Mouse (Mus musculus) gastrocnemius, postnatal 14 days (tissue): Measurements from ENCODE around the gene Nanog. TPM values are rescaled to one million over a fixed set of nuclear protein-coding genes. Genes with fewer than 3 reads are reported as not detected.

Experiments
- DNase-seq: peaks from one replicate; pipeline ENCODE4 v3.0.0; 2021; ENCODE audit warnings: mixed read lengths
- intact Hi-C: fragments of 180-260 bp; cut with DNase I; formaldehyde crosslinking; loops from one replicate; pipeline ENCODE4 v1.15.1; 2025; ENCODE audit warnings: low total_unique reads
- total RNA-seq, 2 experiments: library from RNA; stranded (reverse); gene quantifications; 2 replicates each; pipeline ENCODE4 v1.2.3; 2021

The Nanog gene
- total RNA-seq, 2 experiments from 2014 or later = not detected

DNA sequence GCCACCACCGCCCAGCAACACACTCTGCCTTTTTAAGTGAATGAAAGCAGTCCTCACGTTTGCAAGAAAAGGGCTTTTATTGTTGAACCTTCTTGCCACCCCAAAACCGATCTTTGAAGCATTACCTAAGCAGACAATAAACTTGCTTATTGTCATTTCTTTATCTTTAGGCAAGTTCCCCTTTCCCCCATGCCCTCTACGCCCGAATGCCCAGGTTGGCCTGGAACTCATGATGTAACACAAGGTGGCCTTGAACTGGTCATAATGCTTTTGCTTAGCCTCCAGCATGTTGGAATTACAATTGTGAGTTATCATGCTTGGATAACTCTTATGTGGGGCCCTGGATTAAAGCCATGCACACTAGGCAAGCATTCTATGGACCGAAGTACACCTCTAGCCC, 43.3 kb downstream of the Nanog start:
- DNase-seq = no peak
- intact Hi-C loops = no loop called here

DNA sequence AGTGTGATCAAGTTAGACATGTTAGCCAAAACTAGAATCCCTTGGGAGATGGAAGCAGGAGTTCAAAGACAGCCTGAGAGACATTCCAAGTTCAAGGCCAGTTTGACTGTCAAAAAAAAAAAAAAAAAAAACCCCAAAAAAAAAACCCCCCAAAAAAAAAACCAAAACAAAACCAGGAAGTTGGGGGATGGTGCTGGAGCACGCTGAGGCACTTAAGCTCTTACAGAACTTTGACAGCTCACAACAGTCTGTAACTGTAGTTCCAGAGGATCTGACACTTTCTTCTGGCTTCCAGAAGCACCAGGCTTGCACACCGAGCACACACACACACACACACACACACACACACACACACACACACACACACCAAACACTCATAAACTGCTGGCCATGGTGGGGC, 48.6 kb downstream of the Nanog start:
- intact Hi-C loops = no loop called here

DNA sequence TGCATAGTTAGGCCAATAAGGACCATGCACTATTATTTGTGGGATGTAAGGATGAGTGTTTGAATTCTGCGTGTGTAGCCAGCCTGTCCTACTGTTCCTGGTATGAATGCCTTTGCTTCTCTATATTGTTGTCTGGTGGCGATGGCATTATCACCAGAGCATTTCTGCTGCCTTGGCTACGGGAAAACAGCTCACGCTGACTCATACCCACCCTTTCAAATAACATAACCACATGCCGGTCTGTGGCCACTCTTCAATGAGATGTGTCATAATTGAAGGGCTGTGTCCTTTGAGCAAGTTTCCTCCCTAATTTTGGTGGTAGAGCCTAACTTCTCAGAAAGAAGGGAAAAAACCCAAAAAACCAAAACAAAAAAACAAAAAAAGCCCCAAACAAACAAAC, 51.4 kb downstream of the Nanog start:
- intact Hi-C loops = no loop called here
- no peak for DNase-seq

More for the DNA sequence above, 48.6 kb downstream of the Nanog start:
- no peak for DNase-seq

DNA sequence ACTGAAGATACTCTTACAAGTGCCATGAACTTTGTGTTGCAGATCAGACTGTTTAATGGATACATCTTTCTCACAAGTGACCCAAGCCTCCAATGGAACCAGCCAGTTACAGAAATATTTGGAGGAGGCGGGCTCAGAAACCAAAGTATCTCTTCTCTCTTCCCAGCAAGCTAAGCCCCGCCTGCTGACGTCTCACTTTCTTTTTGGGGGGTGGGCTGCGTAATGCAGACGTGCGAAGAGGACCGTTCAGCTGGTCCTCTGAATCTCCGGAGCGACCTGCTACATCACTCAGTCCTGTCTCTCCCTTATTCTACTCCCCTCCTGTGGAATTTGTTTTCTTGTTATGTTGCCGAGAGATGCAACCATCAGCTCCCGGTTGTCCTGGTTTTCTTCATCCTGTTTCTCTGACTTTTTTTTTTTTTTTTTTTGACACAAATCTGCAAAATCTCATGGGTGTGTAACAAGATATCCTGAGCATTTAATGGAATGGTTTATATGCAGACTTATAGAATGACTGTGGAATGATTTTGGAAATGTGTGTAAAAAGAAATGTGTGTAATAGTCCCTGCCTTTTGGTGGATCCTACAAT, 53.8 kb downstream of the Nanog start:
- peak; percentile 36 for DNase-seq
- intact Hi-C loops = no loop called here

DNA sequence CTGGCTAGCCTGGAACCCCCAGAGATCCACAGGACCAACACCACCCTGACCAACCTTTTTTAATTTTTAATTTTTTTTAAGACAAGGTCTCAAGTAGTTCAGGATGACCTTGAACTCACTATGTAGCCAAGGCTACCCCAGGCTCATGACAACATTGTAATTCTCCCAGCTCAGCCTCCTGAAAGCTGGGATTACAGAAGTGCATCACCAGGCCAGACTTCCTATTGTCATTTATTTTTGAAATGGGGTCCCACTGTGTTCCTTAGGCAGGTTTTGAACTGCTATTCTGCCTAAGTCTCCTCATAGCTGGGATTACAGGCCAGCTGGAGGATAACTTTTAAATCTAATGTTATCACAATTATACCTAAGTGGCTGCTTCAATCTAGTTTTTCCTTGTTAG, 54.6 kb downstream of the Nanog start:
- intact Hi-C loops = no loop called here

DNA sequence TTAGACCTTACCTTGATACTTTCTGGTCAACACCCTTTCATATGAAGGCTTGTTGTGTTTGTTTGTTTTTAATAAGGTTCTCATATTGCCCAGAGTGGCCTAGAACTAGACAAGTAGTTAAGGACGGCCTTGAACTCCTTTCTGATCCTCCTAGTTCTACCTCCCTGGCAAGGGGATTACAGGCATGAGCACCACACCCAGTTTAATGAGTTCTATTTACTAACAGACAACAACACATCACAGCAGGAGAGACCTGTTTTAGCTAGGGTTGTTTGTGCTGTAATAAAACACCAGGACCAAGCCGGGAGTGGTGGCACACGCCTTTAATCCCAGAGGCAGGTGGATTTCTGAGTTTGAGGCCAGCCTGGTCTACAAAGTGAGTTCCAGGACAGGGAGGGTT, 55.2 kb downstream of the Nanog start:
- intact Hi-C loops = no loop called here
- DNase-seq = no peak

More for the DNA sequence above, 54.6 kb downstream of the Nanog start:
- DNase-seq = no peak

DNA sequence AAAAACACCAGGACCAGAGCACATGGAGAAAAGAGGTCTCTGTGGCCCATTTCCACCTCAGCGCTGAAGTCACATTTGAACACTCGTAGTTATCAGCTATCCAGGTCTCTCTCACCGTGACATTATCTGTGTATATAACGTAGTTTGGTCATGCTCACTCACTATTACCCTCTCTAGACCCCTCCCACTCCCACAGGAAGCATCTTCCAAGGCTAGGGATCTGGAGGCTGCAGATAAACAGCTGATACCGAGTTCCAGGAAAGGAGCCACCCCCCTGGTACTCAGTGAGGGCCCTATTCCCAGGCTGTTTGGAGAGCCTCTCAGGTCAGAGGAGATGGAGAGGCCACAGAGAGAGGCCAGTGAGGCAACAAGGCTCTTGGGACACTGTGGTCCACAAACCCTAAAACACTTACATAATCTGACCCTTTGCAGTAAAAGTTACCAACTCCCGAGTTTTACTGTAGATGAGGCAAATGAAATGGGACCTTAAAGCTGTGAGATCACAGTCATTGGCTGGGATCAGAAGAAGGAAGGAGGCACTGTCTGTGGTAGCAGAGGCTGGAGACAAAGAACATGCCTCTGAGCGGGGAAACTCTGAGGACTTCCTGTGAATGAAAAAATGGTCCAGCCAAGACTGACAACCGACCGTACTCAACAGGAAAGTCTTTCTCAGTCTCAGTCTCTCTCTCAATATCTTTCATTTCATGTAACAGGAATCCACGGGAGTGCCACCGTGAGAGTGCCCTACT, 55.8 kb downstream of the Nanog start:
- intact Hi-C loops = no loop called here
- DNase-seq = no peak

DNA sequence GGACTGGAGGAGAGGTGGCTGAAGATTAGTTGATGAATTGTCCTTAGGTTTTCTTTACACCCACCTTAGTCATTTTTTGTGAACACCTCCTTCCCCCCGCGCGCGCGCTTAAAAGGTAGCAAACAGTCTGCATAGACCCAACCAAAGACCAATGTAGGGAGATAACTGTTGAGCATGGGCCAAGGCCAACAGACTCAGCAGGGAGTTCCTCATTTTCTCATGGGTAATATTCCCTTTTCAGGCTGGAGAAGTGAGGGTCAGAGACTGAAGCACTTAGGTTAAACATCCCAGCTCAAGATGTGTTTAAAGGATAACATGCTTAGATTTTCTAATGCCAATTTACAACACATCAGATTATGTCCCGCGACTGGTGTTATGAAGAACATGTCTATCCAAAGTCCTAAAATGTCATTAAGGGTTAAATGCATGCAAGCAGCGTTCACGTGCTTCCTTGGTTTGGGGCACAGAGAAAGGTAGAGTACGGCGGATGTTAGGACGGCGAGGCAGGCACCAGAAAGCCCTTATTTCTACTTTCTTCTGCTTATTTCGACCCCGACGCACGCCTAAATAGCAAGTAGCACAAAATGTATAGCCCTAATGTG, 56.7 kb downstream of the Nanog start:
- DNase-seq = no peak
- intact Hi-C loops = no loop called here

Other genes starting within 250 kb of the Nanog start
- 1 to 10 TPM in 1 of 2 experiments, under 1 TPM in 1; 1.00 to 2.4 TPM for gene Rimklb, start 208.7 kb upstream of the Nanog start, total RNA-seq
- gene Mfap5, start 201.6 kb upstream of the Nanog start, total RNA-seq = 100 to 1,000 TPM in 1 of 2 experiments, 10 to 100 TPM in 1; 92.6 to 115 TPM
- not detected for gene Aicda, start 153.7 kb upstream of the Nanog start, total RNA-seq
- 1 to 10 TPM; 1.4 to 1.8 TPM for gene Apobec1, start 105.0 kb upstream of the Nanog start, total RNA-seq
- not detected for gene Gdf3, start 97.4 kb upstream of the Nanog start, total RNA-seq
- not detected for gene Dppa3, start 81.1 kb upstream of the Nanog start, total RNA-seq
- gene Slc2a3, start 94.2 kb downstream of the Nanog start, total RNA-seq = 1 to 10 TPM; 1.2 to 1.9 TPM
- gene Foxj2, start 112.4 kb downstream of the Nanog start, total RNA-seq = 10 to 100 TPM; 15.5 to 18.5 TPM
- gene C3ar1, start 148.7 kb downstream of the Nanog start, total RNA-seq = 1 to 10 TPM in 1 of 2 experiments, under 1 TPM in 1; 1.00 to 1.6 TPM
- gene Necap1, start 167.0 kb downstream of the Nanog start, total RNA-seq = 10 to 100 TPM; 19.0 to 23.6 TPM
- gene Clec4a1, start 214.4 kb downstream of the Nanog start, total RNA-seq = 1 to 10 TPM; 1.3 to 2.8 TPM
- 1 to 10 TPM; 1.7 to 2.6 TPM for gene Clec4a3, start 245.0 kb downstream of the Nanog start, total RNA-seq